In genomic region chr5:134410307-134410836, GRCm38 (mm10) we compare ENCODE assay signal across 12 mouse cellular contexts. TPM values are rescaled to one million over a fixed set of nuclear protein-coding genes. Genes with fewer than 3 reads are reported as not detected.
DNase-seq lines count a peak whose midpoint lies in the region; ATAC-seq lines count a peak whose summit lies in the region.
"Had no signal": no experiment of that assay in that cellular context is flagged by ENCODE, and none has a peak within 500 bp of the region (broad histone marks: within the 10 kb centered on the region; RNA-seq: fewer than 3 reads in every experiment).

No protein-coding gene starts in this region.

- H3K4me1 ChIP-seq in limb, embryonic 11.5 days (ENCODE audit: control insufficient read depth, insufficient read depth, low read length) = no peaks in the 10 kb centered on the region
- no peaks in the 10 kb centered on the region for H3K4me1 ChIP-seq in limb, embryonic 10.5 days
- peaks cover 7% of the 10 kb centered on the region; the same call in 1 of the 2 replicates for H3K4me1 ChIP-seq in embryonic facial prominence, embryonic 13.5 days
- peaks cover 20% of the 10 kb centered on the region for H3K4me1 ChIP-seq in liver, embryonic 13.5 days (replicated peaks)
- no peaks in the 10 kb centered on the region for H3K4me1 ChIP-seq in neural tube, embryonic 15.5 days
- H3K4me1 ChIP-seq: midbrain, embryonic 12.5 days had no signal

- H3K9me3 ChIP-seq in limb, embryonic 11.5 days (ENCODE audit: control insufficient read depth, low read length) = no peaks in the 10 kb centered on the region
- no peaks in the 10 kb centered on the region for H3K9me3 ChIP-seq in limb, embryonic 10.5 days (replicated peaks)
- no peaks in the 10 kb centered on the region for H3K9me3 ChIP-seq in embryonic facial prominence, embryonic 13.5 days
- H3K9me3 ChIP-seq in liver, embryonic 13.5 days (replicated peaks) = no peaks in the 10 kb centered on the region
- H3K9me3 ChIP-seq in neural tube, embryonic 15.5 days (replicated peaks) = no peaks in the 10 kb centered on the region
- H3K9me3 ChIP-seq: midbrain, embryonic 12.5 days had no signal

- H3K27me3 ChIP-seq in limb, embryonic 11.5 days (ENCODE audit: control insufficient read depth, insufficient read depth, low read length) = no peaks in the 10 kb centered on the region
- H3K27me3 ChIP-seq in limb, embryonic 10.5 days (ENCODE audit: low read depth, poor library complexity, severe bottlenecking) = no peaks in the 10 kb centered on the region
- H3K27me3 ChIP-seq in embryonic facial prominence, embryonic 13.5 days = no peaks in the 10 kb centered on the region
- no peaks in the 10 kb centered on the region for H3K27me3 ChIP-seq in liver, embryonic 13.5 days
- H3K27me3 ChIP-seq in neural tube, embryonic 15.5 days (replicated peaks) = no peaks in the 10 kb centered on the region
- H3K27me3 ChIP-seq: midbrain, embryonic 12.5 days had no signal

- no peak overlapping the region for H3K27ac ChIP-seq in limb, embryonic 11.5 days (replicated peaks; ENCODE audit: low read depth, low read length)
- no peak overlapping the region for H3K27ac ChIP-seq in limb, embryonic 10.5 days
- H3K27ac ChIP-seq in embryonic facial prominence, embryonic 13.5 days = no peak overlapping the region
- H3K27ac ChIP-seq in liver, embryonic 13.5 days = no peak overlapping the region
- H3K27ac ChIP-seq in neural tube, embryonic 15.5 days (replicated peaks) = no peak overlapping the region
- H3K27ac ChIP-seq: midbrain, embryonic 12.5 days had no signal

- 93% methylated on average over 7 of the region's 7 CpGs for WGBS in limb, embryonic 11.5 days
- 95% methylated on average over 7 of the region's 7 CpGs for WGBS in limb, embryonic 10.5 days
- WGBS in embryonic facial prominence, embryonic 13.5 days = 97% methylated on average over 7 of the region's 7 CpGs
- WGBS in liver, embryonic 13.5 days (ENCODE audit: insufficient replicate concordance) = 75% methylated on average over 7 of the region's 7 CpGs
- 92% methylated on average over 7 of the region's 7 CpGs for WGBS in neural tube, embryonic 15.5 days

- H3K9ac ChIP-seq in limb, embryonic 11.5 days (ENCODE audit: low read length) = no peak overlapping the region
- H3K9ac ChIP-seq in embryonic facial prominence, embryonic 13.5 days = no peak overlapping the region
- no peak overlapping the region for H3K9ac ChIP-seq in liver, embryonic 13.5 days
- no peak overlapping the region for H3K9ac ChIP-seq in neural tube, embryonic 15.5 days (replicated peaks)
- H3K9ac ChIP-seq: midbrain, embryonic 12.5 days had no signal

- H3K4me3 ChIP-seq in limb, embryonic 11.5 days (ENCODE audit: low read depth, low read length) = no peak overlapping the region
- no peak overlapping the region for H3K4me3 ChIP-seq in limb, embryonic 10.5 days
- H3K4me3 ChIP-seq in embryonic facial prominence, embryonic 13.5 days = no peak overlapping the region
- H3K4me3 ChIP-seq in liver, embryonic 13.5 days (replicated peaks) = no peak overlapping the region
- no peak overlapping the region for H3K4me3 ChIP-seq in neural tube, embryonic 15.5 days (replicated peaks)
- H3K4me3 ChIP-seq: midbrain, embryonic 12.5 days had no signal

- no peak overlapping the region for H3K4me2 ChIP-seq in limb, embryonic 11.5 days (ENCODE audit: low read depth, severe bottlenecking)
- H3K4me2 ChIP-seq in embryonic facial prominence, embryonic 13.5 days = no peak overlapping the region
- H3K4me2 ChIP-seq in liver, embryonic 13.5 days = no peak overlapping the region
- H3K4me2 ChIP-seq in neural tube, embryonic 15.5 days = no peak overlapping the region
- H3K4me2 ChIP-seq: midbrain, embryonic 12.5 days had no signal

- ATAC-seq in limb, embryonic 11.5 days (ENCODE audit: insufficient number of reproducible peaks, low FRiP score, low TSS enrichment, low read depth) = peak; percentile 77; the same call in 1 of the 2 replicates
- ATAC-seq in embryonic facial prominence, embryonic 13.5 days (ENCODE audit: insufficient number of reproducible peaks, insufficient read depth, low FRiP score, low TSS enrichment, low read depth) = peak; percentile 56; the same call in 1 of the 2 replicates
- peak; percentile 66 for ATAC-seq in liver, embryonic 13.5 days (ENCODE audit: low read depth)
- ATAC-seq in neural tube, embryonic 15.5 days (ENCODE audit: low FRiP score) = no peak

- peak; percentile 15 for DNase-seq in adrenal gland, postnatal 14 days
- no peak for DNase-seq in adrenal gland, postnatal 25 days
- no peak for DNase-seq in limb, embryonic 11.5 days (ENCODE audit: low spot score)
- DNase-seq in limb, embryonic 10.5 days (ENCODE audit: low spot score) = no peak
- peak; percentile 36 for DNase-seq in liver, embryonic 13.5 days
- DNase-seq in layer of hippocampus, adult 11-12 months (ENCODE audit: low spot score) = no peak
- DNase-seq: cerebellum, adult 9-11 months; kidney, postnatal 10 days; thymus, postnatal 4 days had no signal

- peaks cover 52% of the 10 kb centered on the region for H3K36me3 ChIP-seq in limb, embryonic 11.5 days (ENCODE audit: control insufficient read depth, insufficient read depth, low read length)
- peaks cover 98% of the 10 kb centered on the region for H3K36me3 ChIP-seq in limb, embryonic 10.5 days
- H3K36me3 ChIP-seq in embryonic facial prominence, embryonic 13.5 days = peaks cover 94% of the 10 kb centered on the region
- peaks cover 77% of the 10 kb centered on the region for H3K36me3 ChIP-seq in liver, embryonic 13.5 days
- peaks cover 87% of the 10 kb centered on the region for H3K36me3 ChIP-seq in neural tube, embryonic 15.5 days

RNA-seq across cellular contexts. Expression of gene Gtf2ird1, which starts 46.1 kb away (rescaled TPM):
- total RNA-seq in adrenal gland, postnatal 14 days (2021) = 61.7 and 69.6 TPM in 2 replicates
- total RNA-seq in adrenal gland, postnatal 25 days (2021) = 52.0 and 80.0 TPM in 2 replicates
- polyA plus RNA-seq in limb, embryonic 11.5 days (2014; fragmentation: Nextera tagmentation; extraction: Ambion mirVana) = 126 and 135 TPM in 2 replicates
- 131 and 153 TPM in 2 replicates for polyA plus RNA-seq in limb, embryonic 10.5 days (2016; fragmentation: Nextera tagmentation; extraction: Ambion mirVana)
- 130 TPM in 2 replicates for polyA plus RNA-seq in embryonic facial prominence, embryonic 13.5 days (2015; fragmentation: Nextera tagmentation; extraction: Ambion mirVana)
- polyA plus RNA-seq in liver, embryonic 13.5 days (2015; fragmentation: Nextera tagmentation; extraction: Ambion mirVana) = 12.9 and 13.6 TPM in 2 replicates
- 62.6 and 64.9 TPM in 2 replicates for polyA plus RNA-seq in neural tube, embryonic 15.5 days (2015; fragmentation: Nextera tagmentation; extraction: Ambion mirVana)

Comparison
In these comparisons a context has a peak if more than half of its experiments do, and no peak if none do; other contexts are left out.
1. DNase-seq: peak in adrenal gland, postnatal 14 days (single experiment) and liver, embryonic 13.5 days (single experiment); none in adrenal gland, postnatal 25 days (single experiment), limb, embryonic 11.5 days (single experiment), limb, embryonic 10.5 days (single experiment) and layer of hippocampus, adult 11-12 months (single experiment).